ENCODE assay signal across 24 mouse cellular contexts in the genomic region with DNA sequence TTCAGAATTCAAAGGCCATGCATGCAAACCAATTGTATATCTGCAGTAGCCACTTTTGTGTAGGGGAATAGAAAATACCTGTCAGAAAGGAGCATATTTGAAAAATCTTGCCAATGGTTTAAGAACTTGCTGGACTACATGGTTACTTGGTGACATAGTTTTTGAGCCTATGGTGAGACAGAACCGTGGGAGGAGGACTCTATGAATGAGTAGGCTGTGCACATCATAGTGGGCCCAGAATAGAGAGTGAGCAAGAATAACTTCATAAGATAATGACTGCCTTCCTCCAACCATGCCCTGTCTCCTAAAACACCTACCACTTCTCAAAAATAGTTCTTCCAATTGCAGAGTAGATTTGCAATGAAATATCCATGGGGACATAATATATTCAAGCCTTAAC.
A peak's percentile ranks its signal among the peaks of the same experiment; 100 is the strongest.
DNase-seq lines count a peak whose midpoint lies in the region; ATAC-seq and TF ChIP-seq lines count a peak whose summit lies in the region.
"Had no signal": no experiment of that assay in that cellular context is flagged by ENCODE, and none has a peak within 500 bp of the region (broad histone marks: within the 10 kb centered on the region; RNA-seq: fewer than 3 reads in every experiment).

No protein-coding gene starts in this region.

- TF ChIP-seq CTCF in layer of hippocampus, adult 2 months (conservative IDR thresholded peaks at IDR 0.05), result no peak

- 0 out of 2 replicates have a peak overlapping the region, but pooled peaks have one; percentile 23 for H3K27ac ChIP-seq in layer of hippocampus, adult 2 months
- H3K27ac ChIP-seq: embryonic facial prominence, embryonic 10.5 days; embryonic facial prominence, embryonic 12.5 days; forebrain, embryonic 13.5 days; forebrain, embryonic 15.5 days had no signal

- no peak overlapping the region for H3K4me3 ChIP-seq in layer of hippocampus, adult 2 months
- H3K4me3 ChIP-seq: embryonic facial prominence, embryonic 10.5 days; embryonic facial prominence, embryonic 12.5 days; forebrain, embryonic 13.5 days; forebrain, embryonic 15.5 days had no signal

- intact Hi-C loops in left cerebral cortex, postnatal 10 days (cut with DNase I), result no loop called here

- DNase-seq in frontal cortex, postnatal 10 days (ENCODE audit: low spot score in 2 of 2), result no peak
- no peak for DNase-seq in layer of hippocampus, adult 2 months (ENCODE audit: low spot score in 2 of 2)
- no peak for DNase-seq in layer of hippocampus, postnatal 14 days (ENCODE audit: low spot score in 2 of 2)
- peak; percentile 26 to 40 for DNase-seq in left cerebral cortex, adult 9 months (ENCODE audit: low spot score in 2 of 2)
- DNase-seq in left cerebral cortex, postnatal 10 days (ENCODE audit: extremely low spot score in 1 of 2, low spot score in 2 of 2), result no peak
- peak; percentile 68 for DNase-seq in brain, adult 2 months (ENCODE audit: low read depth, low spot score)
- no peak for DNase-seq in cerebellum, adult 11-12 months
- DNase-seq: adrenal gland, adult 8-10 months; adrenal gland, postnatal 14 days; adrenal gland, postnatal 36 days; B cell, adult 2 months; cerebellum, adult 11 months; cerebellum, adult 2 months; cerebellum, adult 9-10 months; cerebellum, postnatal 10 days; cerebellum, postnatal 25 days had no signal

- ATAC-seq in frontal cortex, adult (ENCODE audit: low TSS enrichment), result peak; percentile 58; the same call in 1 of the 2 replicates
- ATAC-seq: activated CD4-positive, CD25-positive, alpha-beta regulatory T cell, adult 4 months; CD4-positive, CD25-positive, alpha-beta regulatory T cell, adult 4 months; forebrain, embryonic 13.5 days; forebrain, embryonic 15.5 days; Patski had no signal

Comparison
In these comparisons a context has a peak if more than half of its experiments do, and no peak if none do; other contexts are left out.
1. DNase-seq: peak in left cerebral cortex, adult 9 months (2 of 2) and brain, adult 2 months (single experiment); none in frontal cortex, postnatal 10 days (0 of 2), layer of hippocampus, adult 2 months (0 of 2), layer of hippocampus, postnatal 14 days (0 of 2), left cerebral cortex, postnatal 10 days (0 of 2) and cerebellum, adult 11-12 months (single experiment).